Mouse (Mus musculus): Measurements from ENCODE around the gene Elovl6.

Gene Elovl6

GRCm38 (mm10) chr3:129541456-129541855, 9.3 kb downstream of the Elovl6 start:
- DNase-seq (ENCODE audit: low spot score in 2 of 2) = no peak

- no peak for DNase-seq (ENCODE audit: low spot score in 2 of 2)
These were observed 11.2 kb downstream of the Elovl6 start for GRCm38 (mm10) chr3:129543376-129543775.

- no peak for DNase-seq (ENCODE audit: low spot score in 2 of 2)
These were observed 12.1 kb downstream of the Elovl6 start for GRCm38 (mm10) chr3:129544217-129544616.

- no peak for DNase-seq (ENCODE audit: low spot score in 2 of 2)
These were observed 13.1 kb downstream of the Elovl6 start for GRCm38 (mm10) chr3:129545228-129545627.

- DNase-seq (ENCODE audit: low spot score in 2 of 2) = no peak
These were observed 13.6 kb downstream of the Elovl6 start for GRCm38 (mm10) chr3:129545801-129546200.

GRCm38 (mm10) chr3:129547837-129548435, 15.8 kb downstream of the Elovl6 start:
- DNase-seq (ENCODE audit: low spot score in 2 of 2) = no peak

GRCm38 (mm10) chr3:129548760-129549159, 16.6 kb downstream of the Elovl6 start:
- DNase-seq (ENCODE audit: low spot score in 2 of 2) = no peak

- no peak for DNase-seq (ENCODE audit: low spot score in 2 of 2)
These were observed 17.4 kb downstream of the Elovl6 start for GRCm38 (mm10) chr3:129549546-129549945.

GRCm38 (mm10) chr3:129551581-129552290, 19.6 kb downstream of the Elovl6 start:
- no peak for DNase-seq (ENCODE audit: low spot score in 2 of 2)

GRCm38 (mm10) chr3:129552370-129552769, 20.2 kb downstream of the Elovl6 start:
- no peak for DNase-seq (ENCODE audit: low spot score in 2 of 2)

- DNase-seq (ENCODE audit: low spot score in 2 of 2) = no peak
These were observed 21.0 kb downstream of the Elovl6 start for GRCm38 (mm10) chr3:129553173-129553572.

GRCm38 (mm10) chr3:129553661-129554060, 21.5 kb downstream of the Elovl6 start:
- no peak for DNase-seq (ENCODE audit: low spot score in 2 of 2)

- no peak for DNase-seq (ENCODE audit: low spot score in 2 of 2)
These were observed 22.3 kb downstream of the Elovl6 start for GRCm38 (mm10) chr3:129554436-129554835.

- no peak for DNase-seq (ENCODE audit: low spot score in 2 of 2)
These were observed 24.9 kb downstream of the Elovl6 start for GRCm38 (mm10) chr3:129557048-129557447.

- DNase-seq (ENCODE audit: low spot score in 2 of 2) = no peak
These were observed 25.4 kb downstream of the Elovl6 start for GRCm38 (mm10) chr3:129557566-129557965.

- no peak for DNase-seq (ENCODE audit: low spot score in 2 of 2)
These were observed 26.1 kb downstream of the Elovl6 start for GRCm38 (mm10) chr3:129558016-129558955.

GRCm38 (mm10) chr3:129560068-129560467, 27.9 kb downstream of the Elovl6 start:
- DNase-seq (ENCODE audit: low spot score in 2 of 2) = no peak

- no peak for DNase-seq (ENCODE audit: low spot score in 2 of 2)
These were observed 28.9 kb downstream of the Elovl6 start for GRCm38 (mm10) chr3:129561011-129561410.

- no peak for DNase-seq (ENCODE audit: low spot score in 2 of 2)
These were observed 29.7 kb downstream of the Elovl6 start for GRCm38 (mm10) chr3:129561853-129562252.

GRCm38 (mm10) chr3:129562411-129562810, 30.3 kb downstream of the Elovl6 start:
- no peak for DNase-seq (ENCODE audit: low spot score in 2 of 2)

GRCm38 (mm10) chr3:129563807-129564206, 31.7 kb downstream of the Elovl6 start:
- no peak for DNase-seq (ENCODE audit: low spot score in 2 of 2)

GRCm38 (mm10) chr3:129564852-129565251, 32.7 kb downstream of the Elovl6 start:
- no peak for DNase-seq (ENCODE audit: low spot score in 2 of 2)
